Mouse (Mus musculus): ENCODE measurements around the gene Gsk3a.

DNA sequence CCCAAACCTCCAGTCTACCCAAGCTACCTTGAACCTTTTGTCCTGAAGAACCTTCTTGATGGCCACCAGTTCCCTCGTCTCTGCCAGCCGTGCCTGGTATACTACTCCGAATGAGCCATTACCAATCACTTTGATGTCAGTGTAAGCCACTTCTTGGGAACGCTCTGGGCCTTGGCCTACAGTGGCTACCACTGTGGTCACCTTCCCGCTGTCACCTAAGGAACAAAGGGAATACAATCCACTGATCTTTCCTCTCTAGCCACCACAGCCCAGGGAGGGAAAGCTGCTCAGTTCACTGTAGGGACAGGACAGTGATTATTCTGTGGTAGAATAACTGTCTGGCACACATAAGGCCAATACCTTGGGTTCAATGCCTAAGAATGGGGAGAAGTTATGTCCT is 2.1 kb downstream of the Gsk3a start:
- TF ChIP-seq EP300 (IDR thresholded peaks at IDR 0.05) (no peak), CTCF (IDR thresholded peaks at IDR 0.05) (no peak)
